Mouse (Mus musculus): ENCODE results near the gene Rps7. TPM values are rescaled to one million over a fixed set of nuclear protein-coding genes. Genes with fewer than 3 reads are reported as not detected.

Rps7 gene
- total RNA-seq, 2 experiments from 2014 or later: 322 to 387 TPM

- DNase-seq: no peak
Measured at GRCm38 (mm10) chr12:28617297-28617696, 18.5 kb downstream of the Rps7 start.

GRCm38 (mm10) chr12:28614401-28614800, 21.4 kb downstream of the Rps7 start:
- DNase-seq: no peak

- DNase-seq: no peak
Measured at GRCm38 (mm10) chr12:28612391-28612790, 23.4 kb downstream of the Rps7 start.

- no peak for DNase-seq
Measured at GRCm38 (mm10) chr12:28607546-28608305, 28.0 kb downstream of the Rps7 start.

- DNase-seq: no peak
Measured at GRCm38 (mm10) chr12:28603494-28603893, 32.3 kb downstream of the Rps7 start.

GRCm38 (mm10) chr12:28602259-28602658, 33.5 kb downstream of the Rps7 start:
- DNase-seq: no peak

GRCm38 (mm10) chr12:28598526-28598991, 37.2 kb downstream of the Rps7 start:
- no peak for DNase-seq

- DNase-seq: no peak
Measured at GRCm38 (mm10) chr12:28598110-28598509, 37.6 kb downstream of the Rps7 start.

GRCm38 (mm10) chr12:28597699-28598098, 38.1 kb downstream of the Rps7 start:
- DNase-seq: no peak

- DNase-seq: no peak
Measured at GRCm38 (mm10) chr12:28596851-28597250, 38.9 kb downstream of the Rps7 start.

GRCm38 (mm10) chr12:28590428-28590827, 45.3 kb downstream of the Rps7 start:
- DNase-seq: no peak

- peak; percentile 78 for DNase-seq
Measured at GRCm38 (mm10) chr12:28589090-28589868, 46.5 kb downstream of the Rps7 start.

GRCm38 (mm10) chr12:28587949-28588348, 47.8 kb downstream of the Rps7 start:
- no peak for DNase-seq

GRCm38 (mm10) chr12:28584036-28584435, 51.7 kb downstream of the Rps7 start:
- DNase-seq: no peak

GRCm38 (mm10) chr12:28582423-28582822, 53.3 kb downstream of the Rps7 start, which contains the start of gene Allc:
Gene Allc (minus strand): TSS chr12:28582523.
- no peak for DNase-seq

Small RNA genes lying within 50 kb of the gene (microRNA-seq; reads per million reads assigned to microRNA genes)
- 0.25 to 0.32 reads per million in 2 experiments for gene Mir6937

Other genes starting within 250 kb of the Rps7 start
- not detected for gene Dcdc2c, start 83.6 kb downstream of the Rps7 start, total RNA-seq (2021)
- gene Allc, start 53.4 kb downstream of the Rps7 start, total RNA-seq (2021): not detected
- 1 to 10 TPM; 1.1 to 1.5 TPM for gene Colec11, start 12.6 kb downstream of the Rps7 start, total RNA-seq (2021)
- 1 to 10 TPM; 5.2 to 7.2 TPM for gene Rnaseh1, start 13.6 kb upstream of the Rps7 start, total RNA-seq (2021)
- gene Adi1, start 39.3 kb upstream of the Rps7 start, total RNA-seq (2021): 10 to 100 TPM; 24.2 to 28.6 TPM
- 10 to 100 TPM; 15.0 to 18.4 TPM for gene Trappc12, start 114.5 kb upstream of the Rps7 start, total RNA-seq (2021)
- gene Eipr1, start 115.8 kb upstream of the Rps7 start, total RNA-seq (2021): 1 to 10 TPM; 6.4 to 6.9 TPM